Mouse (Mus musculus) kidney, embryonic 14.5 days (tissue): ENCODE results near the gene Asl. TPM values are rescaled to one million over a fixed set of nuclear protein-coding genes. Genes with fewer than 3 reads are reported as not detected.

Experiments used
- ATAC-seq: fragments of 200-750 bp; cut with Nextera tagmentation; 2 replicates; pipeline ENCODE4 v1.8.0; 2017; ENCODE audit warnings: moderate number of reproducible peaks, mild to moderate bottlenecking, moderate TSS enrichment, moderate library complexity; ENCODE audit not compliant: low FRiP score, low TSS enrichment
- H3K27ac ChIP-seq: fragments of 300-500 bp; sonication (generic); 2 replicates; pipeline ENCODE4 v1.5.1; 2014; ENCODE audit warnings: low read depth, mild to moderate bottlenecking, low read length, moderate library complexity, mixed read lengths
- H3K27me3 ChIP-seq: fragments of 300-500 bp; sonication (generic); 2 replicates; pipeline ENCODE4 v1.6.1; 2014; ENCODE audit warnings: mild to moderate bottlenecking, low read length; ENCODE audit not compliant: control insufficient read depth, insufficient read depth
- H3K36me3 ChIP-seq: fragments of 300-500 bp; sonication (generic); 2 replicates; pipeline ENCODE4 v1.6.1; 2014; ENCODE audit warnings: low read length, mixed read lengths; ENCODE audit not compliant: control insufficient read depth, insufficient read depth
- H3K4me1 ChIP-seq: fragments of 300-500 bp; sonication (generic); 2 replicates; pipeline ENCODE4 v1.6.1; 2014; ENCODE audit warnings: low read length, mixed read lengths; ENCODE audit not compliant: control insufficient read depth, insufficient read depth
- H3K4me2 ChIP-seq: fragments of 300-500 bp; sonication (generic); replicated peaks from 2 replicates; pipeline ENCODE4 v1.6.1; 2014; ENCODE audit warnings: low read depth, mild to moderate bottlenecking, low read length
- H3K4me3 ChIP-seq: fragments of 300-500 bp; sonication (generic); 2 replicates; pipeline ENCODE4 v1.5.1; 2014; ENCODE audit warnings: mild to moderate bottlenecking, low read length
- H3K9ac ChIP-seq: fragments of 300-500 bp; sonication (generic); 2 replicates; pipeline ENCODE4 v1.6.1; 2014; ENCODE audit warnings: low read depth, mild to moderate bottlenecking, low read length, moderate library complexity
- H3K9me3 ChIP-seq: fragments of 300-500 bp; sonication (generic); 2 replicates; pipeline ENCODE4 v1.6.1; 2016; ENCODE audit warnings: low read length; ENCODE audit not compliant: control insufficient read depth
- WGBS: fragments of 180-500 bp; shearing (Covaris S2); extraction: QIAGEN DNeasy Blood & Tissue Kit; methylation state at CpG from one replicate; pipeline ENCODE4 v1.1.7; 2014; 5-methylcytosine and 5-hydroxymethylcytosine counted together
- polyA plus RNA-seq: library from polyadenylated mRNA; unstranded; fragments of >200 nt; fragmentation: Nextera tagmentation; extraction: Ambion mirVana; gene quantifications from 2 replicates; pipeline ENCODE4 v1.2.1, GENCODE M21; 2014

Gene Asl
- polyA plus RNA-seq, 1 experiment from 2014 or later: 46.4 TPM

DNA sequence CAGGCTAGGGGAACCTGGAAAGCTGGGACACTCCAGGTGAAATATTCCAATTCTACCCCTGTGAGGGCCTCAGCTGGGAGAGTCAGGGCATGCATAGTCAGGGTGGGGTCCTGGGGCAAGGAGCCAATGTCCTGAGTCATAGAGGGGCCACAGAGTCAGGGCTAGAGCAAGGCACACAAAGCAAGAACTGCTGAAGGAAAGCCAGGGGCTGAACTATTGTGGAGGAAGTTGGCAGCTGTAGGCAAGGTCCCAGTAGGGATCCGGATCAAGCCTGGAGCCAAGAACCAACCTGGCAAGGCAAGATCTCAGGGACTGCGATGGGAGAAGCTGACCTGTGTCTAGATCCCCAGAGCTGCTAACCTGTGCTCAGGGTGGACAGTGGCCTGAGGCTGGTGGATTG, 34.7 kb upstream of the Asl start:
- H3K4me3 ChIP-seq: no peak overlapping the region
- H3K4me2 ChIP-seq: no peak overlapping the region
- no peaks in the 10 kb centered on the region for H3K9me3 ChIP-seq
- WGBS: 75% methylated on average over 2 of the region's 2 CpGs
- no peak for ATAC-seq
- no peaks in the 10 kb centered on the region for H3K27me3 ChIP-seq
- H3K4me1 ChIP-seq: no peaks in the 10 kb centered on the region
- no peak overlapping the region for H3K9ac ChIP-seq
- peaks cover 9% of the 10 kb centered on the region; the same call in 1 of the 2 replicates for H3K36me3 ChIP-seq
- H3K27ac ChIP-seq: no peak overlapping the region

DNA sequence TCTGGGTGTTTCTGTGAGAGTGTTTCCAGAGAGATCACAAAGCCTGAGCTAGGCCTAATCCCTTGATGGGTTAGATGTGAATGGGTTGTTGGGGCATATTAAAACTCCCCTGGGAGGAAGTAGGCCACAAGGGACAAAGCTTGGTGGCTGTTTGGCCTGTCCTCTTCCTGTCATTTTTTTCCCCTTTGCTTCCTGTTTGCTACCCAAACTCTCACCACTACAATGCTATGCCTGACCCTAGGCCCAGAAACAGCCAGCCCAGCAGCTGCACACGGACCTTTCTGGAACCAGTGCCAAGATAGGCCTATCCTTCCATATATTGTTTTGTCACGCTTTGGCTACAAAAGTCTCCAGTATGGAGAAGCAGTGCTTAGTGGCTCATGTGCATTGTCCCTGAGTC, 33.0 kb upstream of the Asl start:
- no peaks in the 10 kb centered on the region for H3K27me3 ChIP-seq
- H3K27ac ChIP-seq: no peak overlapping the region
- no peak overlapping the region for H3K9ac ChIP-seq
- no peak overlapping the region for H3K4me3 ChIP-seq
- 71% methylated on average over 2 of the region's 2 CpGs for WGBS
- H3K36me3 ChIP-seq: peaks cover 10% of the 10 kb centered on the region; the same call in 1 of the 2 replicates
- H3K4me2 ChIP-seq: no peak overlapping the region
- no peaks in the 10 kb centered on the region for H3K9me3 ChIP-seq
- H3K4me1 ChIP-seq: no peaks in the 10 kb centered on the region
- no peak for ATAC-seq

DNA sequence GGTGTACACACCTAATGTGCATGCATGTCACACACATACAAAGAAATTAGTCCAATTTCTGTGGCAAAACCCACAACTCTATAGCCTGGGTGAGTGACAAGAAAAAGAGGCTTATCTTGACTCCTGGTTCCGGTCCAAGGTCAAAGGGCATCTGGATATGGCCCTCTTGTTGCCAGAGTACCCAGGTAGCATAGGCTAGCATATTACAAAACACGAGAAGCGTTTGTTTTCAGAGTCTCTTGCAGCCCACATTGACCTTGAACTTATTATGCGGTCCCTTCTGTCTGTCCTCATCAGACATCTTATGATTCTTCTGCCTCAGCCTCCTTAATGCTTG, 31.2 kb upstream of the Asl start:
- Histone ChIP-seq H3K4me2 (no peak overlapping the region), H3K9me3 (no peaks in the 10 kb centered on the region), H3K4me3 (no peak overlapping the region), H3K9ac (no peak overlapping the region), H3K27me3 (no peaks in the 10 kb centered on the region), H3K36me3 (peaks cover 10% of the 10 kb centered on the region; the same call in 1 of the 2 replicates), H3K27ac (no peak overlapping the region), H3K4me1 (no peaks in the 10 kb centered on the region)
- ATAC-seq: no peak
- 86% methylated on average over 4 of the region's 4 CpGs for WGBS

DNA sequence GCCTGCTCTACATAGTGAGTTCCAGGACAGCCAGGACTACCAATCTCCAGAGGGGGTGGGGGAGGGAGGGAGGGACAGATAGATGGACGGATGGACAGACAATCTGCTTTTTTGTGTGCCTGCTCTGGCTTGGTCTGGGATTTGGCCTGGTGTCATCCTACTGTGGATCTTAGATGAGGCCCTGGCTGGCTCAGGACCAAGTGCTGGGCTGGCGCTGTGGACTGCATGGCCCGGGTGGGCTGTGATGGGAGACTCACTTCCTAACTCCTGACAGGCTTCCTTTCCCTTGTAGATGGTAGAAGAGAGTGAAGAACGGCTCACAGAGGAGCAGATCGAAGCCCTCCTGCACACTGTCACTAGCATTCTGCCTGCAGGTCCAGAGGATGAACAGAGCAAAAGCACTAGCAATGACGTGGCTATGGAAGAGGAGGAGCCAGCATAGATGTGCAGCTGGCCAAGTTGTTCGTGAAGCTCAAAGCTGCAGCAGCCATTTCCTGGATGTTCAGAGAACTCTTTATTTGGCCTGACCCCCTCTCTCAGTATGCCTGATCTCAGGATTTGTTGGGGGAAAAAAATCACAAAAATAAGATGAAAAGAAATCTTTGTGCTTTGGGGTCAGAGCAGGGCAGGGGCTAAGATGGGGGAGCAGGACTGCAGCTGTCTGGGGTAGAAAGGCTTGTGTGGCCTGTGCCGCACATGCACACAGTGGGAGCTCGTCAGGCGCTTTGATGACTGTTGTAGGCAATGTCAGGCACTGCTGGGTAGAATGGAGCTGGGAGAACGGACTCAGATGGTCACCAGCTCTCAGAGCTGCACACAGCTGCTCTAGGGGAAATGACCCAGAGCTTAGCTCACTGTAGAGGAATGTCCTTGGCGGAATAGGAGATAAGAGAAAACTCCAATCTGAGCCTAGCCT, 30.6 kb upstream of the Asl start:
- no peak for ATAC-seq
- Histone ChIP-seq H3K9me3 (no peaks in the 10 kb centered on the region), H3K4me3 (no peak overlapping the region), H3K9ac (no peak overlapping the region), H3K27ac (no peak overlapping the region; the same call in 1 of the 2 replicates), H3K4me1 (no peaks in the 10 kb centered on the region), H3K36me3 (peaks cover 10% of the 10 kb centered on the region; the same call in 1 of the 2 replicates), H3K4me2 (no peak overlapping the region), H3K27me3 (no peaks in the 10 kb centered on the region)
- 75% methylated on average over 12 of the region's 12 CpGs for WGBS

DNA sequence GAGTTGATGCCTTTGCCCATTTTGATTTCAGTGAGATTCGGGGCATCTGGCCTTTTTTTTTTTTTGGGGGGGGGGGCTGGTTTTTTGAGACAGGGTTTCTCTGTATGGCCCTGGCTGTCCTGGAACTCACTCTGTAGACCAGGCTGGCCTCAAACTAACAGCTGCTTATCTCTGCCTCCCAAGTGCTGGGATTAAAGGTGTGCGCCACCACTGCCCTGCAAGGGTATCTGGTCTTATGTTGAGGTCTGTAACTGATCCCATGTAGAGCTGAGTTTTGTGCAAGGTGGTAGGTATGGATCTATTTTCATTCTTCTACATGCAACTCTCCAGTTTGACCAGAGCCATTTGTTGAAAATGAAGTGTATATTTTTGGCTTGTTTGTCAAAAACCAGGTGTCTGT, 27.3 kb upstream of the Asl start:
- WGBS: 94% methylated on average over 2 of the region's 2 CpGs
- Histone ChIP-seq H3K9ac (no peak overlapping the region), H3K4me3 (no peak overlapping the region), H3K4me2 (no peak overlapping the region), H3K27me3 (no peaks in the 10 kb centered on the region), H3K36me3 (peaks cover 17% of the 10 kb centered on the region; the same call in 1 of the 2 replicates), H3K9me3 (no peaks in the 10 kb centered on the region), H3K4me1 (no peaks in the 10 kb centered on the region), H3K27ac (no peak overlapping the region)
- no peak for ATAC-seq

DNA sequence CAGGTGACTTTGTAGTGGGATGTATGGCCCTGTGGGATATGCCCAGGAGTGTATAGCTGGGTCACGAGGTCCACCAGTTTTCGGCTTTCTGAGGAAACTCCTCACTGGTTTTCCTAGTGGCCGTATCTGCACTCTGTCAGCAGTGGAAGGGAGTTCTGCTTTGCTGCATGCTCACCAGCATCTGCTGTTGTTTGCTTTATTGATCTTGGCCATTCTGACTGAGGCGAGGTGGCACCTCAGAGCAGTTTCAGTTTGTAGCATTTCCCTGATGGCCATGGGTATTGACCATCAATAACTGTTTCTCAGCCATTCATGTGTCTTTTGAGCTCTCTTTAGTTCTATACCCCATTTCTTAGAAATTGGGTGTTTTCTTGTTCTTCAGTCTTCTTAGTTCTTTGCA, 26.6 kb upstream of the Asl start:
- no peak for ATAC-seq
- Histone ChIP-seq H3K27me3 (no peaks in the 10 kb centered on the region), H3K9ac (no peak overlapping the region), H3K4me3 (no peak overlapping the region), H3K4me1 (no peaks in the 10 kb centered on the region), H3K36me3 (peaks cover 19% of the 10 kb centered on the region; the same call in 1 of the 2 replicates), H3K9me3 (no peaks in the 10 kb centered on the region), H3K4me2 (no peak overlapping the region), H3K27ac (no peak overlapping the region)
- 90% methylated on average over 4 of the region's 4 CpGs for WGBS

DNA sequence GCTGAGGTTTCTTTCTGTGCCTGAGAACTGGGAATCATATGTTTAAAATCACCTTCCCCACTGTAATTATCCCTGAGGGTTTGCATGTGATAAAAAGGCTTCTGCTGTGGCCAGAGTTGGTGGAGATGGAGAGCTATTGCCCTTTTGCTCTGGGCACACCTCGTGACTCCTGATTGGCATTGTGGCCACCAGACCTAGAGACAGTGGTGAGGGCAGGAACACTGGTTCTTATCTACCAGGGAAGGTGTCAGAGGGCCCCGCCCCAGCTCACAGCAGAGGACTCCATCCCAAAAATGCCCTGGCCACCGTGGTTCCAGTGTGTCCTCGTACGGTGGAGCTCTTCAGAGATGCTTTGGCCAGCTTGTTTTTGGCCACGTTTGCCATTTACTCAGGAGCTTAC, 23.9 kb upstream of the Asl start:
- Histone ChIP-seq H3K9me3 (no peaks in the 10 kb centered on the region), H3K4me1 (no peaks in the 10 kb centered on the region), H3K36me3 (peaks cover 26% of the 10 kb centered on the region), H3K4me2 (no peak overlapping the region), H3K4me3 (no peak overlapping the region), H3K9ac (no peak overlapping the region), H3K27ac (no peak overlapping the region), H3K27me3 (no peaks in the 10 kb centered on the region)
- 95% methylated on average over 6 of the region's 6 CpGs for WGBS
- ATAC-seq: no peak

DNA sequence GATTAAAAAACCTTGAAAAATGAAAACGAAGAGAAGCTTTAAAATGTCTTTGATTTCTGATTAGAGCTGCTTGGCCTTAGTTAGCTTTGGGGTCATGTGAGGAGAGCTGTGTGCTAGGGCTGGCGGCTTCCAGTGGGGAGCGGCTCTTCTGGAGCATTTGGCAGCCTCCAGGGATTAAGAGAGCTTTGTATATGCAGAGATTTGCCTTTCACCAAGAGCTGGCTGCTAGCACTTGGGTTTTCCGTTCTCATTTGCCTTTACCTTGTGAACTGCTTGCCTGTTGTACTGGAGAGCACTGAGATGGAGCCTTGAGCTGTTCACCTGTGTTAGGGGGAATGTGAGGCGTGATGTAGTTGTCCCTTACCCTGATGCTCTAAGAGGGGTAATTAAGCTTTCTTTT, 23.5 kb upstream of the Asl start:
- Histone ChIP-seq H3K9me3 (no peaks in the 10 kb centered on the region), H3K4me1 (no peaks in the 10 kb centered on the region), H3K9ac (no peak overlapping the region), H3K36me3 (peaks cover 26% of the 10 kb centered on the region), H3K4me3 (no peak overlapping the region), H3K4me2 (no peak overlapping the region), H3K27ac (no peak overlapping the region), H3K27me3 (no peaks in the 10 kb centered on the region)
- ATAC-seq: no peak
- WGBS: 84% methylated on average over 5 of the region's 5 CpGs

DNA sequence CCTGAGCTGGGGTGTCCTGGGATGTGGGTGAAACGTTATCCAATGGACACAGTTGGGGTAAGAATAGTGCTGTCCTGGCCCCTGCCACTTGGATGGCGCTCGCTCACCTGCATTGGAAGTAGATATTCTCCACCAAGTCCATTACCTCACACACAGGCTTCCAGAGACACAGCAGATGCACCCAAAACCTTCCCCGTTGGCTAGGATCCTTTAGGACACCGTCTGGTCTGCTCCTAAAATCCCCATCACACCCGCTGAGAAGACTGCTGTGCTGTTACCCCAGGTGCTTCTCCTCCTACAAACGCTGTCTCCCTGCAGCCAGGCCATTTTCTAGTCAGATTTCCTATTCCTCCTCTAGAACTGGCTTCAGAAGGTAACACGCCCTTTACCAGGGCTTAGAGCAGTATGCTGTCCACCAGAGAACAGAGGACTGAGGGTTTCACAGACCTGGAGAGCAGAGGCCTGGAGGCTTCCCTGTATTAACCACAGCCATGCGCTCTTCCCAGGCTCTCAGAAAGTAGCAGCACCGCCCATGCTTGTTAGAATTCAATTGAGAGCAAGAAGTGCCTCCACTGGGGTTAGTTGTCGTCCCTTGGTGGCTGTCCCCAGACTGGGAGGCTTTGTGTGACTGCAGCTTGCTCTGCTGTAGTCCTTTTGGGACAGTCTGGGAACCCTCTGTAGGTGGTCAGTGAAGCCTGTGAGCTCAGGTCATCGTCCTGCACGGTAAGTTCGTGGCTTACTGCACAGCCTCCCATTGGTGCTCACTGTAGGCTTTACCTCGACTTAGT, 22.2 kb upstream of the Asl start:
- no peak for ATAC-seq
- peaks cover 32% of the 10 kb centered on the region for H3K36me3 ChIP-seq
- no peak overlapping the region for H3K27ac ChIP-seq
- no peak overlapping the region for H3K9ac ChIP-seq
- no peaks in the 10 kb centered on the region for H3K4me1 ChIP-seq
- H3K4me2 ChIP-seq: no peak overlapping the region
- no peaks in the 10 kb centered on the region for H3K9me3 ChIP-seq
- H3K4me3 ChIP-seq: no peak overlapping the region
- no peaks in the 10 kb centered on the region for H3K27me3 ChIP-seq
- 80% methylated on average over 15 of the region's 15 CpGs for whole genome bisulfite sequencing
